Mouse (Mus musculus) thymus, adult 2 months (tissue): ENCODE measurements around the gene Nkap.

Experiments
- CTCF ChIP-seq: fragments of 200-500 bp; IDR thresholded peaks from 2 replicates; pipeline ENCODE4 v1.5.1; 2012; ENCODE audit warnings: mild to moderate bottlenecking, control low read depth, low read length, moderate library complexity, borderline replicate concordance; ENCODE audit not compliant: control insufficient read depth, poor library complexity, insufficient read depth; ENCODE audit errors: extremely low read depth
- POLR2A ChIP-seq: fragments of 200-500 bp; IDR thresholded peaks from 2 replicates; pipeline ENCODE4 v1.6.1; 2012; ENCODE audit warnings: mild to moderate bottlenecking, low read length, control low read depth, moderate library complexity; ENCODE audit not compliant: control insufficient read depth, poor library complexity, insufficient read depth; ENCODE audit errors: extremely low read depth

- TF ChIP-seq POLR2A = no peak; the same call in 1 of the 2 replicates
- TF ChIP-seq CTCF = no peak
Observed at GRCm38 (mm10) chrX:37126671-37127358, at the start of gene Nkap.
